Mouse (Mus musculus): Measurements from ENCODE around the gene Gpr87.

Gene Gpr87

DNA sequence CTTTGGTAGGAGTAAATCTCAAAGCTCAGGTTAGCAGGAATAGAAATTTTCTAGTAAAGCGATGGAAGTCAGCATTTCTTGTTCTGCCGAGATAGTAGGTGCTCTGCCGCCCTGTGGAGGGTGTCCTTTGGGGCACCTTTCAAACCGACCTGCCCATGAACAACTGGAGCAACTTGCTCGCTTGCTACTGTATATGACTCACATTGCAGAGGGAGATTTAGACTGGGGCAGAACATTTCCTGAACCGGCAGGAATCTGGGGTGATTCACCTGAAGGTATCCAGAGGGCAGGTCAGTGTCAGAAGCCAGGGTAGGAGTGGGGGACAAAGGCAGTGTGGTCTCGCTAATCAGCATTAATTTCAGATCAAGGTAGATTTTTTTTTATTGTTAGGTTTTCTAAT lies at the start of gene Gpr87:
Gene Gpr87, minus strand, starts transcription at position 167 of the 400 bp plus-strand sequence.
- no peak for DNase-seq

GRCm38 (mm10) chr3:59243384-59243783 lies 48.5 kb upstream of the Gpr87 start:
- DNase-seq = peak; percentile 77

GRCm38 (mm10) chr3:59234878-59235277 lies 40.0 kb upstream of the Gpr87 start:
- DNase-seq = peak; percentile 42

- peak; percentile 77 for DNase-seq
These were observed 36.0 kb upstream of the Gpr87 start for GRCm38 (mm10) chr3:59230912-59231311.

GRCm38 (mm10) chr3:59228730-59229551 lies 34.0 kb upstream of the Gpr87 start:
- peak; percentile 83 for DNase-seq

- no peak for DNase-seq
These were observed 32.8 kb upstream of the Gpr87 start for GRCm38 (mm10) chr3:59227696-59228095.

GRCm38 (mm10) chr3:59225411-59225810 lies 30.5 kb upstream of the Gpr87 start:
- no peak for DNase-seq

DNA sequence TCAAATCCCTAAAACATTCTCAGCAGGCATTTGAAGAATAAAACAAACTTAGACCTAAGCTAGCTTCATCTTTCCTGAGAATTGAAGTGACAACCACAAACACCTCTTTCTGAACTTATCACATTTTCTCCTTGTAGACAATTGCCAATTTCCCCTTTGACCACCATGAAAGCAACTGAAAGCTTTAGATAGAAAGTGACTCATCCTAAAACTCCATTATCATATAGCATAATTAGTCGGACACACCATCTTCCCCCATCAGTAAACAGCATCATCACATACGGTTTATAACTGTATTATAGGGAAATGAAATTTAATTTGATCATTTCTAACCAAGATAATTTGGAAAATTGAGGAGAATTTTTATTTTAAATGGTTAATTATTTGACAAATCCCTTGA lies 27.4 kb upstream of the Gpr87 start:
- DNase-seq = no peak

DNA sequence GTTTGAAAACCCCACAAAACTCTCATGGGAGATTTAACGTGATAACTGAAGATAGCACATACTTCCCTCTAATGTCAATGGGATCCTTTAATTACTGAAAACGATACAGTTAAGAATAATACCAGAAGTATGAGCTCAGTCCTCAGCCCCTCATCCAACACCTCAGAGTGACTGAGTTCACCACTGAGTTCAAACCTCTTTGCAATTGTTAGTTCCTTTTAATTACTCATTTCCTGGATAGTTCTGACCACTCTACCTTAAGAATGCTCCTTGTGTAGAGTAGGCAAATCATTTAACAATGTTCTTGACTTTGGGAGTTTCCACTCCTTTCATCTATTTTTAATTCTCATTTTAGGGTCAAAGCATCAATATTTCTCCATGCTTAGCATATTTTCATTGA lies 24.4 kb upstream of the Gpr87 start:
- no peak for DNase-seq

- no peak for DNase-seq
These were observed 22.3 kb upstream of the Gpr87 start for GRCm38 (mm10) chr3:59217211-59217610.

GRCm38 (mm10) chr3:59212404-59212803 lies 17.5 kb upstream of the Gpr87 start:
- no peak for DNase-seq

- DNase-seq = no peak
These were observed 16.9 kb upstream of the Gpr87 start for GRCm38 (mm10) chr3:59211784-59212183.

- no peak for DNase-seq
These were observed 15.8 kb upstream of the Gpr87 start, which contains the start of gene P2ry13 for GRCm38 (mm10) chr3:59210727-59211126. P2ry13 (minus strand) TSS chr3:59210882.

DNA sequence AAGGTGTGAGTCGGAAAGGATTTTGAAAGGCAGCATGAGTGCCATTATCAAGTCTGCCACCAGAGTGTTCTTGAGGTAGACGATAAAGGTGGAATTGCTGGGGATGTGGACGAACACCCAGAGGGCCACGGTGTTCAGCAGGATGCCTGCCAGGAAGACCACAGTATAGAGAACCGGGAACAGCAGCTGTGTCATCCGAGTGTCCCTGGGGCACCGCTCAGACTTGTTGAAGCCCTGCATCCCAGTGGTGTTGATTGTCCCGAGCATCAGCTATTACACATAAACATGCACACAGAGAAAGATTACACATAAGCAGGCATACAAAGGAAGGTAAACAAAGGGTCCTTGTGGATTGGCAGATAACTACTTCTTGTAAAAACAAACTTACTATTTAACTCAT lies 15.2 kb upstream of the Gpr87 start:
- DNase-seq = no peak

GRCm38 (mm10) chr3:59208650-59209548 lies 14.0 kb upstream of the Gpr87 start:
- no peak for DNase-seq

DNA sequence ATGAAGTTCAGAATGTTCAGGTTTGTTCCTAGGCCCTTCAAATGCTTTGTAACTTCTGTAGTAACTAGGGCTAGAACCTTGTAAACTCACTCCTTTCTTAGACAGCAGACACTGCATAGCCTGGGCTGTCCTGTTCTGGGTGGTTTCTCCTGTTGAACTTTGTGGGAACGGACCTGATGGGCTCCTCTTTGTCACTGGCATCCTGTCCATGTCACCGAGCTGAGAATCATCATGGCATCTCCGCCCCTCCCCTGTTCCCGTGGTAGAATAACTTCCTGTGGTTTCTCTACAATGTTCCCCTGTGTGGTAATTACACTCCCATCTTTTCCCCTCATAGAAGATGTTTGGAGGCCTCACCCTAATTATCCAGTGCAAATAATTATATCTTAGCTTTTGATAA lies 11.0 kb upstream of the Gpr87 start:
- no peak for DNase-seq

- no peak for DNase-seq
These were observed 10.0 kb upstream of the Gpr87 start for GRCm38 (mm10) chr3:59204719-59205503.

DNA sequence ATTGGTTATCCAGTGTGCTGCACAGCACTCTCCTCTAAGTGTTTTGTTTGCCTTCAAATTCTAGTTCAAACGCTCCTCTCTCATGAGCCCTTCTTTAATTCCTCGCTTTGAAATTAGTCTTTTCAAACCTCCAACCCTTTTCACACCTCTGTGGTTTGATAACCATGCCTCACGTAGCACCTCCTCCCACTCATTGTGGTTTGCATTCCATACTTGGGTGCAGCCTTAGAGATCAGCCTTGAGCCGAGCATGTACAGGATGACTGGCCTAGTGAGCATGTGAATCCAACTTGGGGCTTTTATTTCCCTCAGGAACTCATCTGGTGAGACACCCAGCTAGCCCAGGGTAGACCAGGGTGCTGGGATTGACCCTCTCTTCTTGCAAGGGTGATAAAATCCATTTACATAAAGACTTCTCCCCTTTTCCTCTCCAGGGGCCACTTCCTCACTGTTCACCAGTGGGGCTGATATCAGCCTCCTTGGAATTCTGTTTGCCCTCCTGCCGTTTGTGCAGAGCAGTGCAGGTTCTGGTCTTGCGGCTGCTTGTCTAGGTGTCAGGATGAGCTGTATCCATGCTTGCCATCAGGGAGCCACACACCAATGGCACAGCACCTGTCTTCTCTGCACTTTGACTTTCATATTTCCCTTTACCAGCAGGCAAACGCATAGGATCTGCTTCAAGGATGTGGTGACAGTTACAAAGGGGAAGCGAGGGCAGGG lies 9.1 kb upstream of the Gpr87 start:
- DNase-seq = no peak

DNA sequence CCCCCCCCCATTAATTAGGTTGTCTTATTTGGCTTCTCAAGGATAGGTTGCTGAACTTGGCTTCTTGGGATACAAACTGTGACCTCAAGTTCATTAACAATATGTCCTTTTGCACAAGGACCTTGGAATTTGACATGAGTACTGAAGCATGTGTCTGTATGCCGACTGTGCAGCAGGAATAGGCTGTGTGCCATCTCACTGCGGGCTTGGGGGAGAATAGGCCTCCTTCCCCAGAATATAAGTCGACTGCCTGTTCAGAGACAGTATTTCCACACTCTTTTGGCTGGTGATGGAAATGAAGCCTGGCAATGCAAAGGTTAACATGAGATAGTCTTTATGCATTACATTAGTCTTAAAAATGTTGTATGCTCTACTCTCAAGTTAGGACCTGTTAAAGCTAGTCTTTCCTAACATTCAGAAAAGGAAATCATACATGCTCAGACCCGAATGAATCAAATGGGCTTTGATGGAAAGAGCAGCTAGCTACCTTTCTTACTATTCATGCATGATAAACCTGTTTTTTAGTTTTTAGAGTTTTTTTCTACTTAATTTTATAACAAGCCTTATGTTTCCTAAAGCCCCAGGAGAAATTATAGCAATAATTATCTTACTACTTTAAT lies 2.5 kb upstream of the Gpr87 start:
- no peak for DNase-seq

DNA sequence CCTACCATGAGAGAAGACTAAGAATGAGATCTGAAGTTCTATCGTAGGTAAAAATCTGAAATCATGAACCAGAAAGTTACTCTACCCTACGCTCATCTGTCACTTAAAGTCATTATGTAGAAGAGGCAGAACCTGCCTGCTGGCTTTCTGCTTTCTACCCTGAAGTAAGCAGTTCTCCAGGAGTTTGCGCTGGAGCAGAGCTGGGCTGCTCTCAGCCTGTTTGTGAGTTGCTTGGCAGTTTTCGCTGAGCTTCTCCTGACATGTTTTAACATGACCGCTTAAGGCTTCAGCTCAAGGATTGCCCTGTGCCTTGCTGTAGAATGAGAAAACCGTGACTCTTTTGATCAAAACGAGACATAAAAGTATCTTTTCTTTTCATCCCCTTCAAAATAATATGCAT lies 805 bp downstream of the Gpr87 start:
- DNase-seq = no peak

DNA sequence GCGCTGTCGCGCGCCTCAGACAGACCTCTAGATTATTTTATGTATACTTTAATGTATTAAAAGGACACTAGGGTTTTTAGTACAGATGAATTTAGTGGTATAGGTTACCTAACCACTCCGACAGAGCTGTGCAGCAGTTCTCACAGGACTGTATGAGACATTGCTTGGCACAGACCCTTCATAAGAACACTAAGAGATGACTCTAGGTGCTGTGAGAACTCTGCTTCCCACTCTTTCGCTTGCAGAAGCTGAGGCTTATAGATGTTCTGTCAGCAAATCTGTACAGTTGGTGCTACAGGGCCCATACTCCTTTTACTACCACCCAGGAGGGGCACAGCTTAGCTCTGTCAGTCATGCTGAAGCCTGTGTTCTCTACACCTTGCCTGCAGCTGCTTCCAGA lies 3.2 kb downstream of the Gpr87 start:
- DNase-seq = no peak

- DNase-seq = no peak
These were observed 7.6 kb downstream of the Gpr87 start for GRCm38 (mm10) chr3:59187336-59187735.

Measured in layer of hippocampus, adult 9-11 months (tissue).